Comparison of ENCODE assay signal across 8 mouse cellular contexts in genomic region chr9:47688297-47688696, GRCm38 (mm10).
DNase-seq lines count a peak whose midpoint lies in the region; ATAC-seq lines count a peak whose summit lies in the region.

No protein-coding gene starts in this region.

- no peak for ATAC-seq in erythroid progenitor cell, adult 5-6 weeks (replicated peaks; ENCODE audit: low FRiP score, poor library complexity, severe bottlenecking)

- intact Hi-C loops in left cerebral cortex, postnatal 4 days (cut with DNase I) = no loop called here

- DNase-seq in left cerebral cortex, postnatal 4 days = peak; percentile 32
- no peak for DNase-seq in left cerebral cortex, adult 9 months (ENCODE audit: low spot score in 2 of 2)
- DNase-seq in adrenal gland, postnatal 25 days = peak; percentile 66
- peak; percentile 81 for DNase-seq in heart, postnatal 4 days
- peak; percentile 72 to 89 for DNase-seq in lung, postnatal 4 days
- DNase-seq in gastrocnemius, adult 18-20 months (ENCODE audit: low spot score) = no peak
- DNase-seq in layer of hippocampus, adult 9-10 months (ENCODE audit: low spot score) = no peak

Comparison
In these comparisons a context has a peak if more than half of its experiments do, and no peak if none do; other contexts are left out.
1. DNase-seq: peak in left cerebral cortex, postnatal 4 days (single experiment), adrenal gland, postnatal 25 days (single experiment), heart, postnatal 4 days (single experiment) and lung, postnatal 4 days (2 of 2); none in left cerebral cortex, adult 9 months (0 of 2), gastrocnemius, adult 18-20 months (single experiment) and layer of hippocampus, adult 9-10 months (single experiment).